Mouse (Mus musculus) MEL (cell line): ENCODE results near the gene Neurl4.

ENCODE experiments used
- CTCF ChIP-seq, 3 experiments: IDR thresholded peaks in 2 of 3; conservative IDR thresholded peaks in 1 of 3; 2 replicates each; pipeline ENCODE4 v1.5.1; 2011 to 2012; ENCODE audit warnings: low read length in 3 of 3, low read depth in 2 of 3, mild to moderate bottlenecking in 2 of 3, improper control_type of control experiment in 1 of 3, inconsistent platforms in 1 of 3, mixed read lengths in 1 of 3, moderate library complexity in 1 of 3; ENCODE audit not compliant: control insufficient read depth in 1 of 3, insufficient read depth in 1 of 3, poor library complexity in 1 of 3, severe bottlenecking in 1 of 3
- GATA1 ChIP-seq: IDR thresholded peaks from 2 replicates; pipeline ENCODE4 v1.6.1; 2011; ENCODE audit warnings: low read depth, low read length, improper control_type of control experiment
- HCFC1 ChIP-seq: IDR thresholded peaks from 2 replicates; pipeline ENCODE4 v1.6.1; 2012; ENCODE audit warnings: low read depth, mild to moderate bottlenecking, inconsistent platforms, low read length, improper control_type of control experiment, moderate library complexity
- MAZ ChIP-seq: IDR thresholded peaks from 2 replicates; pipeline ENCODE4 v1.6.1; 2012; ENCODE audit warnings: low read depth, mild to moderate bottlenecking, inconsistent platforms, low read length, improper control_type of control experiment
- NELFE ChIP-seq: IDR thresholded peaks from 2 replicates; pipeline ENCODE4 v1.6.1; 2011; ENCODE audit warnings: low read depth, low read length, improper control_type of control experiment
- POLR2A ChIP-seq, 2 experiments: IDR thresholded peaks; 2 replicates each; pipeline ENCODE4 v1.6.1; 2011 to 2012; ENCODE audit warnings: low read length in 2 of 2, mild to moderate bottlenecking in 2 of 2, control low read depth in 1 of 2, improper control_type of control experiment in 1 of 2, low read depth in 1 of 2, moderate library complexity in 1 of 2; ENCODE audit not compliant: control insufficient read depth in 1 of 2, insufficient read depth in 1 of 2, poor library complexity in 1 of 2
- USF1 ChIP-seq: IDR thresholded peaks from 2 replicates; pipeline ENCODE4 v1.6.1; 2014; ENCODE audit warnings: low read depth, mild to moderate bottlenecking, inconsistent platforms, low read length, improper control_type of control experiment, moderate library complexity
- ZMIZ1 ChIP-seq: IDR thresholded peaks from 2 replicates; pipeline ENCODE4 v1.6.1; 2012; ENCODE audit warnings: low read depth, mild to moderate bottlenecking, inconsistent platforms, low read length, improper control_type of control experiment, moderate library complexity
- ZNF384 ChIP-seq: IDR thresholded peaks from 2 replicates; pipeline ENCODE4 v1.6.1; 2012; ENCODE audit warnings: low read depth, mild to moderate bottlenecking, inconsistent platforms, low read length, improper control_type of control experiment

DNA sequence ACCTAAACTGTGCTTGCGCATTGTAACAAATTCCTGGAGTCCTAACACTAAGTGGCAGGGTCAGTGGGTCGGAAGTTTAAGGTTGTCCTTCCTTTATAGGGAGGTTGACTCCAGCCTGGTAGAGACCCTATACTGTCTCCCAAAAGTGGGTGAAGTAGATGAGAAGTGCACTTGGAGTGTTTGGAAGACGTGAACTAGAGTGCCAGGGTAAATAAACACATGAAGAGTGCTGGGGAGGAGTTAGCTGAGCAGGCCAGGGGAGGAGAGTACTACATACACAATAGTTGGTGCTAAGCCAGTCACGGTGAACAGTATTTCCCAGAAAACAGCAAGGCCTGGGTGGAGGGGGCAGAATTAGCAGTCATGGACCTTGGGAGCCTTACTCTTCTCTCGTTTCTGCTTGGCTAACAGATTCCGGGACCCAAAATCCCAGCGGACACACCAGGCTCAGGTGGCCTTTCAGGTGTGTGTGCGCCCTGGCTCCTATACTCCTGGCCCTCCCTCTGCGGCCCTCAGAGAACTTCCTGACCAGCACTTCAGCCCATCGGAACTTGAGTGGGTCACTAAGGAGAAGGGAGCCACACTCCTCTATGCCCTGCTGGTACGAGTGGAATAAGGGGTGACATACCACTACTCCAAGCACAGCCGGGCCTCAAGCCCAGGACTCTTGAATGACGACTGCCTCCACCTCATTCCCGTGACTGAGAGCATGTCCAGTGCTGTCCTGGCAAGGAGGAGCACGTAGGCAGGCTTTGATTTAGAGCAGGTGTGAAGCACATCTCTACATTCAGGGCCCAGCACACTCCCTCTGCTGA, 12.1 kb downstream of the Neurl4 start:
- no peak for TF ChIP-seq POLR2A (IDR thresholded peaks at IDR 0.05; ENCODE audit: control insufficient read depth in 1 of 2, insufficient read depth in 1 of 2, low read depth in 1 of 2, low read length in 2 of 2, poor library complexity in 1 of 2)
- no peak for TF ChIP-seq HCFC1
- TF ChIP-seq ZMIZ1 = no peak
- TF ChIP-seq CTCF (IDR thresholded peaks at IDR 0.05 in 2 of 3, conservative IDR thresholded peaks at IDR 0.05 in 1 of 3; ENCODE audit: control insufficient read depth in 1 of 3, insufficient read depth in 1 of 3, low read depth in 2 of 3, low read length in 3 of 3, poor library complexity in 1 of 3, severe bottlenecking in 1 of 3) = no peak
- TF ChIP-seq GATA1 = no peak
- TF ChIP-seq ZNF384 = no peak
- TF ChIP-seq USF1 = no peak
- TF ChIP-seq NELFE = no peak
- no peak for TF ChIP-seq MAZ
